Mouse (Mus musculus) embryonic fibroblast, embryonic 13.5 days (primary cell): ENCODE data around the gene Tmem116. TPM values are rescaled to one million over a fixed set of nuclear protein-coding genes. Genes with fewer than 3 reads are reported as not detected.
A peak's percentile ranks its signal among the peaks of the same experiment; 100 is the strongest.

Source experiments
- H3K27ac ChIP-seq: 2 replicates; pipeline ENCODE4 v1.5.1; 2012; ENCODE audit warnings: low read length, control low read depth, inconsistent platforms; ENCODE audit not compliant: insufficient read depth
- H3K4me1 ChIP-seq: 2 replicates; pipeline ENCODE4 v1.6.1; 2011; ENCODE audit warnings: low read length; ENCODE audit not compliant: control insufficient read depth, insufficient read depth
- H3K4me3 ChIP-seq: 2 replicates; pipeline ENCODE4 v1.5.1; 2011; ENCODE audit warnings: mild to moderate bottlenecking, control low read depth, low read length; ENCODE audit not compliant: insufficient read depth
- CTCF ChIP-seq: IDR thresholded peaks from 2 replicates; pipeline ENCODE4 v1.5.1; 2011; ENCODE audit warnings: mild to moderate bottlenecking, control low read depth, low read length, moderate library complexity, borderline replicate concordance; ENCODE audit not compliant: insufficient read depth
- POLR2A ChIP-seq: IDR thresholded peaks from 2 replicates; pipeline ENCODE4 v1.6.1; 2011; ENCODE audit warnings: low read depth, mild to moderate bottlenecking, control low read depth, low read length, moderate library complexity
- polyA plus RNA-seq: library from polyadenylated mRNA; stranded (reverse); fragments of >200 nt; gene quantifications from 2 replicates; pipeline ENCODE4 v1.2.4, GENCODE M21; 2011; ENCODE audit warnings: low read depth; ENCODE audit not compliant: missing spikeins, insufficient read length

Gene Tmem116
- polyA plus RNA-seq, 1 experiment: not detected

DNA sequence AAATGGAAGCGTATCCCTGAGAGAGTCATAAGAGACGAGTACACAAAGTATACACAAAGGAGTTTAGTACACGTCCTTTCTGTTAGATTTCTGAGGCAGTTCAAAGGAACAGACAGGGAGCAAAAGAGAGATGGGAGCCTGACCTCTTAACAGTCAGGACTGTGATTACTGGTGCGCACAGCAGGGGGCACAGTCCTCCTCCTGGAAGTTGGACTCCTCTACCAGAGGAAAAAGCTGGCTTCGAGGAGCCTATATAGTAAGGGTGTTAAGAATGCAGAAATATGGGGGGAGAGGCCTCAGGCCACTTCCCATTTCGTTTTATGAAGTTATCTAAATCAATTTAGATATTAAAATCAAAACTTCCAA lies 94.8 kb downstream of the Tmem116 start:
- peak overlapping the region; percentile 81 for H3K4me3 ChIP-seq

GRCm38 (mm10) chr5:121547084-121547483 lies 95.4 kb downstream of the Tmem116 start:
- Histone ChIP-seq H3K4me3 (no peak overlapping the region), H3K27ac (no peak overlapping the region), H3K4me1 (no peaks in the 10 kb centered on the region; the same call in none of the 2 replicates)
- TF ChIP-seq POLR2A: no peak

More for the DNA sequence above, 94.8 kb downstream of the Tmem116 start:
- H3K27ac ChIP-seq: no peak overlapping the region
- TF ChIP-seq CTCF: peak; percentile 55; the same call in 1 of the 2 replicates
- TF ChIP-seq POLR2A: no peak
- no peaks in the 10 kb centered on the region; the same call in none of the 2 replicates for H3K4me1 ChIP-seq

DNA sequence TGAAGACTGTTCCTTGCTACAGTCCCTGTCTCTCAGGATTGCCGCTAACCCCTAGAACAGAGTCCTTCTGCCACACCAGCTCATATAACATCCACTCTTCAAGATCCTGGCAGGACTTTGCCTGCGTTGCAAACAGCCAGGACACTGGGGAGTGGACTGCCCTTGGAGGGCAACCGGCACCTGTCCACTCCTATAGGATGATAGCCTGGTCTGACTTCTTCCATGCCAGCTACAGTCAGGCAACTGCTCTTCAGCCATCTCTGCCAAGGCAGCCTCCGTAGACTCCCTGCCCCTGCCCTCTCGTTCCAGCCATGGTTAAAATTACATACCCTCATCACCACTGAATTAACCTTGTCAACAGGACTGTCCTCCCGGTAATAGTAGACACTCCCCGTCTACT lies 97.5 kb downstream of the Tmem116 start:
- Histone ChIP-seq H3K4me1 (no peaks in the 10 kb centered on the region; the same call in 1 of the 2 replicates), H3K27ac (no peak overlapping the region), H3K4me3 (no peak overlapping the region)
- TF ChIP-seq CTCF (no peak), POLR2A (no peak)

DNA sequence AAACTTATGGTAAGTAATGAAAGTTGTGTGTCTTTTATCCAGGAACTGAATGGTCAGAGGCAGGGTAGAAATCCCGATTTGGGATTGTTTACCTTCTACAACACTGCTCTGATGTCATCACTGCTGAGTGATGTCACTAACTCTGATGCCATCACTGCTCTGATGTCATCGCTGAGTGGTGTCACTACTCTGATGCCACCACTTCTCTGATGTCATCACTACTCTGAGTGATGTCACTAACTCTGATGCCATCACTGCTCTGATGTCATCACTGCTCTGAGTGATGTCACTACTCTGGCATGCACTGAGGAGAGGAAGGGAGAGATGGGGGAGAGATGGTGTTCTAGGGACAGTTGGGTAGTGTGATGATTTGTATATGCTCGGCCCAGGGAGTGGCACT lies 110.7 kb downstream of the Tmem116 start:
- H3K4me3 ChIP-seq: no peak overlapping the region
- TF ChIP-seq POLR2A (no peak), CTCF (no peak)
- no peak overlapping the region for H3K27ac ChIP-seq
- H3K4me1 ChIP-seq: 0 out of 2 replicates have a peak, but pooled peaks cover 3% of the 10 kb centered on the region

DNA sequence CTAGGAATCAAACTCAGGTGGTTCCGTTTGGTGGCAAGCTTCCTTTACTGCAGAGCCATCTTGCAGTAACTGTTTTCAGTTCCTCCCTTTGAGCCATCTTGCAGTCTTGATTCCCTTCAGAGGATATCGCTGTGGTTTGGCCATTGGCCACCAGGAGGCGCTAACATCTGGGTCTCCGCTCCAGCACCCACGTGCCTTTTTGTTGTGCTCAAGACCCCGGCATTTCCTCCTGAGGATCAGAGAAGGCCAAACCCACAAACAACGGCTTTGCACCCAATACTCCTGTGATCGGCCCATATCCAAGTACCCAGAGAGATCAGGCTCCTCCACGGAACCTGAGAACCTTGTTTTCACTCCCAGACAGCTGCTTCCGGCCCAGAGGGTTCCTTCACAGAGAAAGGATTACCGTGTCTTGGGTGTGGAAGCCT lies 112.8 kb downstream of the Tmem116 start:
- Histone ChIP-seq H3K27ac (no peak overlapping the region), H3K4me1 (0 out of 2 replicates have a peak, but pooled peaks cover 3% of the 10 kb centered on the region), H3K4me3 (no peak overlapping the region)
- TF ChIP-seq CTCF (peak; percentile 64; the same call in 1 of the 2 replicates), POLR2A (no peak)

- no peak overlapping the region for H3K27ac ChIP-seq
- H3K4me3 ChIP-seq: no peak overlapping the region
- no peaks in the 10 kb centered on the region for H3K4me1 ChIP-seq
- TF ChIP-seq CTCF: no peak
- TF ChIP-seq POLR2A: no peak
Measured at GRCm38 (mm10) chr5:121566035-121566681, 114.5 kb downstream of the Tmem116 start.

DNA sequence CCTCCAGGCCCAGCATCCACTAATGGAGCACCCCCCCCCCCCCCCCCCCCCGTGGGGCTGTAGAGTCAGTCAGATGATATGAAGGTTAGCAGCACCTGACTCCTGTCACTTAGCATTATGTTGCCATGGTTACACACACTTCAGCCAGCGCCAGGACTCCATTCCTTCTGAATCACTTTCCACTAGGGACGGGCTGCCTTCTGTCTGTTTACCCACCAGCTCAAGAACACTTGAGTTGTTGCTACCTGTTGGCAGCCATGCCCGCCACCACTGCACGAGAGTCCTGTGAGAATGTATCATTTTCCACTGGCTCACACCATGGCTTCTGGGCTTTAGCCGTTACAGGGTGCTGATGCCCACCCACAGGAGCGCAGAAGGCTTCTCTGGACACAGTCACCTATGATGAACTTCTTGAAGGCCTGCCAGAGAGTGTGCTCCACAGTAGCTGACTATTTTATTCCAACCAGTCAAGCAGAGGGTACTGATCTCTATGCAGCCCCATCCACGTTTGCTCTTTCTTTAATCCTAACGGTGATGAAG lies 118.3 kb downstream of the Tmem116 start:
- Histone ChIP-seq H3K27ac (no peak overlapping the region), H3K4me1 (no peaks in the 10 kb centered on the region)
- TF ChIP-seq CTCF (no peak), POLR2A (no peak)

DNA sequence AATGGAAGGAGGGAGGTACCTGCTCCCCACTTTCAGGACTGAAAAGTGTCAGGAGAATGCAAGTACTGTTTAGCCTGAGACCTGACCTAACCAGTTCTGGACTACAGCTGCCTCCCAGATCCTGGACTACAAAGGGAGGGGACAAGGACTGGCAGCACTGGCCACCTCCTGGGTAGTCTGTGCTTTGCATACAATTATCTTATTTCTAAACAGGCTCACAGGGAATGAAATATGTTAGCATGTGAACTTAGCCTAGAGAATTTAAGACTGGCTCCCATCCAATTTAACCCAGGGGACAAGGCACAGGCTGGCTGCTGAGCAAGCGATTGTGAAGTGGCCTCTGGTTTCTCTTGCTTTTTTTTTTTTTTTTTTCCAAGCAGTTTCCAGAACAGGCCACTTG lies 119.1 kb downstream of the Tmem116 start:
- H3K27ac ChIP-seq: no peak overlapping the region
- TF ChIP-seq POLR2A (no peak), CTCF (no peak)
- H3K4me1 ChIP-seq: no peaks in the 10 kb centered on the region
- no peak overlapping the region for H3K4me3 ChIP-seq

More for the DNA sequence above, 118.3 kb downstream of the Tmem116 start:
- H3K4me3 ChIP-seq: no peak overlapping the region

Other genes with a start within 250 kb of the Tmem116 start
- gene Rpl6, start 247.4 kb upstream of the Tmem116 start, polyA plus RNA-seq: 1,069 and 1,098 TPM in 2 replicates
- gene Hectd4, start 231.7 kb upstream of the Tmem116 start, polyA plus RNA-seq: 17.2 and 18.0 TPM in 2 replicates
- 34.5 and 36.1 TPM in 2 replicates for gene Trafd1, start 66.3 kb upstream of the Tmem116 start, polyA plus RNA-seq
- 24.6 and 34.4 TPM in 2 replicates for gene Naa25, start 54.0 kb upstream of the Tmem116 start, polyA plus RNA-seq
- gene Erp29, start 613 bp downstream of the Tmem116 start, polyA plus RNA-seq: 135 and 136 TPM in 2 replicates
- gene Adam1b, start 51.5 kb downstream of the Tmem116 start, polyA plus RNA-seq: not detected in 2 replicates
- gene Adam1a, start 93.6 kb downstream of the Tmem116 start, polyA plus RNA-seq: 1.9 and 2.7 TPM in 2 replicates
- gene Gm42878, start 93.6 kb downstream of the Tmem116 start, polyA plus RNA-seq: not detected in 2 replicates
- gene Mapkapk5, start 94.0 kb downstream of the Tmem116 start, polyA plus RNA-seq: 65.3 and 68.3 TPM in 2 replicates
- 167 and 221 TPM in 2 replicates for gene Aldh2, start 141.9 kb downstream of the Tmem116 start, polyA plus RNA-seq
- 3.1 and 3.8 TPM in 2 replicates for gene Acad12, start 167.0 kb downstream of the Tmem116 start, polyA plus RNA-seq
- gene Acad10, start 208.6 kb downstream of the Tmem116 start, polyA plus RNA-seq: 2.3 and 2.7 TPM in 2 replicates
- 41.4 and 46.3 TPM in 2 replicates for gene Brap, start 208.7 kb downstream of the Tmem116 start, polyA plus RNA-seq